Mouse (Mus musculus): ENCODE data around the gene Dis3. TPM values are rescaled to one million over a fixed set of nuclear protein-coding genes. Genes with fewer than 3 reads are reported as not detected.
"Not testable (repeated sequence)": the region's sequence is repeated elsewhere in the genome, so short reads cannot be mapped to it uniquely, and the experiment has no call there.

Dis3 gene
- polyA plus RNA-seq, 1 experiment from 2014 or later, result 22.4 TPM

GRCm38 (mm10) chr14:99060616-99061015 lies 39.0 kb downstream of the Dis3 start:
- H3K9me3 ChIP-seq, result no peaks in the 10 kb centered on the region
- H3K4me2 ChIP-seq, result no peak overlapping the region
- no peak overlapping the region for H3K9ac ChIP-seq
- ATAC-seq (ENCODE audit: extremely low read depth, insufficient number of reproducible peaks, low FRiP score, low TSS enrichment), result no peak
- H3K4me3 ChIP-seq, result no peak overlapping the region
- H3K4me1 ChIP-seq, result no peaks in the 10 kb centered on the region
- peaks cover 83% of the 10 kb centered on the region for H3K36me3 ChIP-seq
- H3K27me3 ChIP-seq (replicated peaks), result no peaks in the 10 kb centered on the region
- WGBS, result 86% methylated on average over 12 of the region's 12 CpGs
- no peak overlapping the region for H3K27ac ChIP-seq (replicated peaks)

DNA sequence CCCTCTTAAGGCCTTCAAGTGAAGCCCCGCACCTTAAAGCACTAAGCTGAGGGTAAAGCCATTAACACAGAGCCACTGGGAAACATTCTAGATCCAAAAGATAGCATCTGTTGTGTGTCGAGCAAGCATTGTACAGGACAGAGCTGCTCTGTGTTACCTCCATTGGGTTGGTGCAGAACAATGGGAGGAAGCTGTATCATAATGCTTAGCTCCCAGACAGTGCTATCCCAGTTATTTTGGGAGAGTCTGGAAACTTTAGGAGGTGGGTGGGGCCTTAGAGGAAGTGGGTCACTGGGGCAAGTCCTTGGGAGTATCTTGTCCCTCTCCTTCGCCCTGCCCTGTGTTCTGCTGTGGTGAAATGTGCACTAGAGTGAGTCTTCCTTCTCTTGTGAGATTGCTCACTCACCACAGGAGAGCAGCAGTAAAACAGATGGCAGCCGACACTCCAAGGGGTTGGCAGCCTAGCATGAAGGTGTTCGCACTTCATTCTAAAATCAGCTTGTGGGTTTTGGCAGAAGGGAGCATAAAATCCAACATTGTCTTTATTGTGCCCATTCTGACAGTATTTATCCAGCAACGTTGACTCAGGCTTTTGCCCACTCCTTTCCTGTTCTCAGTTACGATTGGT lies 40.5 kb downstream of the Dis3 start:
- H3K27me3 ChIP-seq (replicated peaks), result no peaks in the 10 kb centered on the region
- H3K4me2 ChIP-seq, result no peak overlapping the region
- H3K4me3 ChIP-seq, result no peak overlapping the region
- H3K9me3 ChIP-seq, result no peaks in the 10 kb centered on the region
- whole genome bisulfite sequencing, result 74% methylated on average over 7 of the region's 7 CpGs
- ATAC-seq (ENCODE audit: extremely low read depth, insufficient number of reproducible peaks, low FRiP score, low TSS enrichment), result no peak
- H3K27ac ChIP-seq (replicated peaks), result no peak overlapping the region; the same call in 1 of the 2 replicates
- H3K36me3 ChIP-seq, result peaks cover 81% of the 10 kb centered on the region
- no peak overlapping the region for H3K9ac ChIP-seq
- H3K4me1 ChIP-seq, result no peaks in the 10 kb centered on the region

DNA sequence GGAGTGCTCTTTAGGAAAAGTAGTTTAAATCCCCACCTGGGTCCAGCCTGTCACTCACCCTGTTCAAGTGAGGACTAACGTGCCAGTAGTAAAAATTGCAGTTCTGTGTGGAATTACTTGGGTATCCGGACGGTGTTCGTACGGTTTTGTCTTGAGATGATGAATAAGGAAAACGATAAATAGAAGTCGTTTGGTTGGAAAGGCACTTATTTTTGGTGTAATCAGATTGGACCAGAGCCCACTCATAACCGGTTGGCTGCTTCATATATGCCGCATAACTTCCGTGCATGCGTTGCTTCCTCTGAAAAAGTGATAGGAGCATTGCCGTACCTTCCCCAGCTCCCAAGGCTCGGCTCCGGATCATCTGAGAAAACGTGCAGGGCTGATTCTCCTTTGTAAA lies 52.8 kb downstream of the Dis3 start:
- Histone ChIP-seq H3K4me1 (peaks cover 49% of the 10 kb centered on the region), H3K27ac (replicated peaks) (peak overlapping the region; percentile 94), H3K4me3 (peak overlapping the region; percentile 97), H3K9me3 (no peaks in the 10 kb centered on the region), H3K27me3 (replicated peaks) (no peaks in the 10 kb centered on the region), H3K9ac (peak overlapping the region; percentile 88), H3K4me2 (peak overlapping the region; percentile 84), H3K36me3 (peaks cover 22% of the 10 kb centered on the region)
- no peak for ATAC-seq (ENCODE audit: extremely low read depth, insufficient number of reproducible peaks, low FRiP score, low TSS enrichment)
- WGBS, result under 1% methylated on average over 15 of the region's 15 CpGs

DNA sequence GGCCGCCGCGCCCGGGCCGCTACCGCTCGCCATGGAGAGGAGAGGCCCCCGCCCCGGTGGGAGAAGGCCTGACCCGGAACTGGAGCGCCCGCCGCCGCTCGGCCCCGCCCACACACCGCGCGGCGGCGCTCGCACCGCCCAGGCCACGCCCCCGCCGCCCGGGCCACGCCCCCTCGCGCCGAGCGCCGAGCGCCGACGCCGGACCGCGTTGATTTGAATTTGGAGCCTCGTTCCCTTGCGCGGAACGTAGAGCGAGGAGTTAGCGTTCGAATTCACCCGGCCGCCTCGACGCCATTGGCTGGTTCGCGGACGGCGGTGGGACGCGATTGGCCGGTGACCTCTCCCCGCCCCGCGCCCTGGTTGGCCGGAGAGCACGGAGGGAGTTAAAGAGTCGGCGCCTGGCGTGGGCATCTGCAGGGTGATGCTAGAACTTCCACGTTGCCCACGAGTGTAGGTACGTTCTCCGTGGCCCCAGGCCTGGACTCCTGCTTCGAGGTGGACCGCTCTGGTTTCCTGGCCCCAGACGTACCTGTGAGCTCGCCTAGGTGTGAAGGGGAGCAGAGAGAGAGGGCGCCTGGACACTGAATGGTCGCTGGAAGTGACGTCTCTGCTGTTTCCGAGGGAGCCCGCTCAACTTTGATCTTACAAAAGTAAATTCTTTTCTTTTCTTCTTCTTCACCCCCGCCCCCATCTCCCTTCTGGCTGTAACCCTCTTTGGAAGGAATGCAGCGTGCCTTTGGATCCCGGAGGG lies 53.4 kb downstream of the Dis3 start, which contains the start of the genes Mzt1 and Bora:
Mzt1 (minus strand) TSS at position 104 of the 751 bp plus-strand sequence.
Bora (plus strand) TSS at position 192 of the 751 bp plus-strand sequence.
- peak; percentile 94 for ATAC-seq (ENCODE audit: extremely low read depth, insufficient number of reproducible peaks, low FRiP score, low TSS enrichment)
- peak within 1 kb of the TSS; percentile 99 for H3K9ac ChIP-seq
- WGBS, result under 1% methylated on average over 76 of the region's 81 CpGs

GRCm38 (mm10) chr14:99045378-99046030 lies 54.1 kb downstream of the Dis3 start:
- 0 out of 2 replicates have a peak, but pooled peaks have one; percentile 0 for ATAC-seq (ENCODE audit: extremely low read depth, insufficient number of reproducible peaks, low FRiP score, low TSS enrichment)

More for the DNA sequence above, 53.4 kb downstream of the Dis3 start, which contains the start of the genes Mzt1 and Bora:
- peak within 1 kb of the TSS; percentile 97 for H3K4me3 ChIP-seq
- peaks cover 17% of the 10 kb centered on the region for H3K36me3 ChIP-seq
- H3K27ac ChIP-seq (replicated peaks), result peak within 1 kb of the TSS; percentile 94
- no peaks in the 10 kb centered on the region for H3K27me3 ChIP-seq (replicated peaks)
- H3K4me2 ChIP-seq, result peak within 1 kb of the TSS; percentile 84
- H3K9me3 ChIP-seq, result no peaks in the 10 kb centered on the region
- H3K4me1 ChIP-seq, result peaks cover 49% of the 10 kb centered on the region

GRCm38 (mm10) chr14:99044718-99045117 lies 54.9 kb downstream of the Dis3 start:
- no peak overlapping the region for H3K27ac ChIP-seq (replicated peaks)
- no peak for ATAC-seq (ENCODE audit: extremely low read depth, insufficient number of reproducible peaks, low FRiP score, low TSS enrichment)
- peaks cover 9% of the 10 kb centered on the region for H3K36me3 ChIP-seq
- WGBS, result 5% methylated on average over 5 of the region's 5 CpGs
- H3K9ac ChIP-seq, result peak overlapping the region; percentile 99
- H3K4me2 ChIP-seq, result peak overlapping the region; percentile 84
- peaks cover 53% of the 10 kb centered on the region for H3K4me1 ChIP-seq
- no peaks in the 10 kb centered on the region for H3K9me3 ChIP-seq
- peak overlapping the region; percentile 97 for H3K4me3 ChIP-seq
- H3K27me3 ChIP-seq (replicated peaks), result no peaks in the 10 kb centered on the region

More at GRCm38 (mm10) chr14:99045378-99046030, 54.1 kb downstream of the Dis3 start:
- Histone ChIP-seq H3K4me3 (peak overlapping the region; percentile 97), H3K9me3 (no peaks in the 10 kb centered on the region), H3K27me3 (replicated peaks) (no peaks in the 10 kb centered on the region), H3K9ac (peak overlapping the region; percentile 99), H3K36me3 (peaks cover 10% of the 10 kb centered on the region), H3K4me2 (peak overlapping the region; percentile 84), H3K4me1 (peaks cover 53% of the 10 kb centered on the region), H3K27ac (replicated peaks) (peak overlapping the region; percentile 94)
- under 1% methylated on average over 68 of the region's 70 CpGs for WGBS

DNA sequence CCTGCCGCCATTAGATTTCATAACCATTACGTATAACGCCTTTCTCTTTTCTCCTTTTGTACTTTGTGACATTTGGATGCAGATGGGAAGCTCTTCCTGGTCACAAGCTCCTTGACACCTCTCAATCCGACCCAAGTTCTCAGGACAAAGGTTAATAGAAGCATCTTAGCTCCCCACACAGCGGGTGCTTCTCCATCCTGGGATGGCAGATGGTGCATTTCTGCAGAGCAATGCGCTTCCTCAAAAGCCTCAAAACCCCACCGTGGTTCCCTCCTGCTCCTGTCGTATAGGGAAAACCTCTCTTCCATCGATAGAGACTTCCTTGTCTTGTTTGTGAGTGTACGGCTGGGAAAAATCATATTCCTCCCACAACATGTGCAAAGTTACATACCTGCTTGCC lies 55.5 kb downstream of the Dis3 start:
- no peak for ATAC-seq (ENCODE audit: extremely low read depth, insufficient number of reproducible peaks, low FRiP score, low TSS enrichment)
- Histone ChIP-seq H3K36me3 (peaks cover 16% of the 10 kb centered on the region), H3K27ac (replicated peaks) (no peak overlapping the region; the same call in 1 of the 2 replicates), H3K4me1 (peaks cover 53% of the 10 kb centered on the region), H3K4me2 (peak overlapping the region; percentile 84), H3K27me3 (replicated peaks) (no peaks in the 10 kb centered on the region), H3K9ac (peak overlapping the region; percentile 99), H3K9me3 (no peaks in the 10 kb centered on the region), H3K4me3 (peak overlapping the region; percentile 97)
- WGBS, result 35% methylated on average over 10 of the region's 10 CpGs

- ATAC-seq (ENCODE audit: extremely low read depth, insufficient number of reproducible peaks, low FRiP score, low TSS enrichment), result no peak
- H3K4me1 ChIP-seq, result peaks cover 48% of the 10 kb centered on the region
- H3K27me3 ChIP-seq (replicated peaks), result no peaks in the 10 kb centered on the region
- peaks cover 21% of the 10 kb centered on the region for H3K36me3 ChIP-seq
- H3K27ac ChIP-seq (replicated peaks), result no peak overlapping the region
- no peaks in the 10 kb centered on the region for H3K9me3 ChIP-seq
- peak overlapping the region; percentile 97 for H3K4me3 ChIP-seq
- peak overlapping the region; percentile 99 for H3K9ac ChIP-seq
- peak overlapping the region; percentile 84 for H3K4me2 ChIP-seq
- 47% methylated on average over 1 of the region's 1 CpGs for WGBS
Observed at GRCm38 (mm10) chr14:99043499-99043898, 56.1 kb downstream of the Dis3 start.

DNA sequence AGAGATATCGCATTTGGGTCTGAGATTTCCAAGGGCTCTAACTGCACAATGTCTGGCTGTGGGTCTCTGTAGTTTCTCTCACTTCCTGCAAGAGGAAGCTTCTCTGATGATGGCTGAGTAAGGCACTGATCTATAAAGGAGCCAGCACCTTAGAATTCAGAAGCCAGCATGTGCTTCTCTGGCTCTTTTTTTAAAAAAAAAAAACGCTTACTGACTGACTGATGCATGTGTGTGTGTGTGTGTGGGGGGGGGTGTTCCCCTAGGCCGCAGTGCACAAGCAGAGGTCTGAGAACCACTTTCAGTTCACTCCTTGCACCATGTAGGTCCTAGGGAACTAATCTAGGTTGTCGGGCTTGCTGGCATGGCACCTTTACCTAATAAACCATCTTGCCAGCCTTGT lies 58.2 kb downstream of the Dis3 start:
- H3K9me3 ChIP-seq, result no peaks in the 10 kb centered on the region
- peak overlapping the region; percentile 40 for H3K27ac ChIP-seq (replicated peaks)
- WGBS, result 56% methylated on average over 4 of the region's 4 CpGs
- no peaks in the 10 kb centered on the region for H3K27me3 ChIP-seq (replicated peaks)
- H3K4me1 ChIP-seq, result peaks cover 33% of the 10 kb centered on the region
- peak overlapping the region; percentile 21 for H3K4me2 ChIP-seq
- H3K9ac ChIP-seq, result peak overlapping the region; percentile 41
- H3K4me3 ChIP-seq, result no peak overlapping the region
- H3K36me3 ChIP-seq, result peaks cover 31% of the 10 kb centered on the region
- ATAC-seq (ENCODE audit: extremely low read depth, insufficient number of reproducible peaks, low FRiP score, low TSS enrichment), result no peak

DNA sequence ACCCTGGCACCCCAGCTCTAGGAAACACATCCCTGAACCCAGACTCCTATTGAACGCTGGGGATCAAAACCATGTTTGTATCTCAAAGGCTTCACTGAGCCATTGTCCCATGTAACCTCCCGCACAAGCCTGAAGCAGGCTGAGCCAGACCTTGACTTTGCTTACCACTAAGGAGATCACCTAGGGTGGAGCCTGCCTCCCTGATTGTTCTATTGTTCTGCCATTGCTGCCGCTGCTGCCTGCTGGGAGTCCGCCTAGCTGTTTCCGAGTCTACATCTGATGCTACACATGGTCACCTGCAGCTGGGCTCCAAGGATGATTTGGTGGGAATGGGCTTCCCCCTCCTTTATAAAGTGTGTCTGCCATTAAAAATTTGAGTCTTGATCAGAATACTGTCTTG lies 60.3 kb downstream of the Dis3 start:
- H3K4me1 ChIP-seq, result peaks cover 28% of the 10 kb centered on the region
- H3K4me2 ChIP-seq; H3K4me3 ChIP-seq; H3K27ac ChIP-seq (replicated peaks); H3K9ac ChIP-seq; ATAC-seq (ENCODE audit: extremely low read depth, insufficient number of reproducible peaks, low FRiP score, low TSS enrichment); H3K27me3 ChIP-seq (replicated peaks); H3K9me3 ChIP-seq: not testable (repeated sequence)
- peaks cover 43% of the 10 kb centered on the region for H3K36me3 ChIP-seq
- WGBS, result 82% methylated on average over 5 of the region's 5 CpGs

DNA sequence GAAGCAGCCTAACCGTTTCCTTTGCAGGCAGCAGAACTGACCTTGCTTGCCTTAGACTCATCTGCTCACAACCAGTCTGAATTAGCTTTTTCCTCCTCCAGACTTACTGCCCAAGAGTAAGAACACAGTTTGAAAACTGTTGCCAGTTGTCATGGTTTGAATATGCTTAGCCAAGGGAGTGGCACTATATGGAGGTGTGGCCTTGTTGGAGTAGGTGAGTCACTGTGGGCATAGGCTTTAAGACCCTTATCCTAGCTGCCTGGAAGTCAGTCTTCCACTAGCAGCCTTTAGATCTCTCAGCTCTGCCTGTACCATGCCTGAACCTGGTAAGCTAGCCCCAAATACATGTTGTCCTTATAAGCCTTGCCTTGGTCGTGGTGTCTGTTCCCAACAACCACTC lies 61.9 kb downstream of the Dis3 start:
- Histone ChIP-seq H3K27ac (replicated peaks) (no peak overlapping the region), H3K4me2 (no peak overlapping the region), H3K4me3 (no peak overlapping the region), H3K36me3 (peaks cover 54% of the 10 kb centered on the region), H3K9me3 (no peaks in the 10 kb centered on the region), H3K9ac (no peak overlapping the region), H3K4me1 (peaks cover 18% of the 10 kb centered on the region), H3K27me3 (replicated peaks) (no peaks in the 10 kb centered on the region)
- WGBS, result 84% methylated on average over 2 of the region's 2 CpGs
- ATAC-seq (ENCODE audit: extremely low read depth, insufficient number of reproducible peaks, low FRiP score, low TSS enrichment), result no peak

Measured in heart, embryonic 13.5 days (tissue).